Mouse (Mus musculus): ENCODE measurements around the gene Gdf1. TPM values are rescaled to one million over a fixed set of nuclear protein-coding genes. Genes with fewer than 3 reads are reported as not detected.

Gdf1 gene
- polyA plus RNA-seq, 1 experiment from 2014 or later = 2.1 TPM

Other genes with a start within 250 kb of the Gdf1 start
- 0.28 TPM in 1 of 2 replicates, not detected in the other for gene Hapln4, start 246.4 kb upstream of the Gdf1 start, polyA plus RNA-seq (2015; fragmentation: Nextera tagmentation; extraction: Ambion mirVana)
- gene Ncan, start 208.9 kb upstream of the Gdf1 start, polyA plus RNA-seq (2015; fragmentation: Nextera tagmentation; extraction: Ambion mirVana) = 0.96 and 1.4 TPM in 2 replicates
- gene Nr2c2ap, start 198.5 kb upstream of the Gdf1 start, polyA plus RNA-seq (2015; fragmentation: Nextera tagmentation; extraction: Ambion mirVana) = 35.7 and 37.1 TPM in 2 replicates
- 14.5 and 17.1 TPM in 2 replicates for gene Rfxank, start 190.7 kb upstream of the Gdf1 start, polyA plus RNA-seq (2015; fragmentation: Nextera tagmentation; extraction: Ambion mirVana)
- gene Borcs8, start 190.3 kb upstream of the Gdf1 start, polyA plus RNA-seq (2015; fragmentation: Nextera tagmentation; extraction: Ambion mirVana) = 38.0 and 42.8 TPM in 2 replicates
- 0.25 TPM in 2 replicates for gene Mef2b, start 190.1 kb upstream of the Gdf1 start, polyA plus RNA-seq (2015; fragmentation: Nextera tagmentation; extraction: Ambion mirVana)
- gene Tmem161a, start 157.5 kb upstream of the Gdf1 start, polyA plus RNA-seq (2015; fragmentation: Nextera tagmentation; extraction: Ambion mirVana) = 64.2 and 64.8 TPM in 2 replicates
- 5.1 and 6.1 TPM in 2 replicates for gene Slc25a42, start 117.5 kb upstream of the Gdf1 start, polyA plus RNA-seq (2015; fragmentation: Nextera tagmentation; extraction: Ambion mirVana)
- 25.6 and 26.4 TPM in 2 replicates for gene Sugp2, start 95.6 kb upstream of the Gdf1 start, polyA plus RNA-seq (2015; fragmentation: Nextera tagmentation; extraction: Ambion mirVana)
- 25.3 and 27.0 TPM in 2 replicates for gene Armc6, start 95.4 kb upstream of the Gdf1 start, polyA plus RNA-seq (2015; fragmentation: Nextera tagmentation; extraction: Ambion mirVana)
- 27.3 and 32.5 TPM in 2 replicates for gene Homer3, start 47.0 kb upstream of the Gdf1 start, polyA plus RNA-seq (2015; fragmentation: Nextera tagmentation; extraction: Ambion mirVana)
- 48.8 and 50.4 TPM in 2 replicates for gene Ddx49, start 27.3 kb upstream of the Gdf1 start, polyA plus RNA-seq (2015; fragmentation: Nextera tagmentation; extraction: Ambion mirVana)
- 354 and 410 TPM in 2 replicates for gene Cope, start 27.3 kb upstream of the Gdf1 start, polyA plus RNA-seq (2015; fragmentation: Nextera tagmentation; extraction: Ambion mirVana)
- 3.8 and 4.1 TPM in 2 replicates for gene Cers1, start 14.0 kb upstream of the Gdf1 start, polyA plus RNA-seq (2015; fragmentation: Nextera tagmentation; extraction: Ambion mirVana)
- gene Upf1, start 23.5 kb downstream of the Gdf1 start, polyA plus RNA-seq (2015; fragmentation: Nextera tagmentation; extraction: Ambion mirVana) = 7.4 and 8.2 TPM in 2 replicates
- 0.15 and 0.25 TPM in 2 replicates for gene Comp, start 43.7 kb downstream of the Gdf1 start, polyA plus RNA-seq (2015; fragmentation: Nextera tagmentation; extraction: Ambion mirVana)
- gene Crtc1, start 109.8 kb downstream of the Gdf1 start, polyA plus RNA-seq (2015; fragmentation: Nextera tagmentation; extraction: Ambion mirVana) = 13.9 and 16.2 TPM in 2 replicates
- 24.2 and 24.9 TPM in 2 replicates for gene Klhl26, start 147.2 kb downstream of the Gdf1 start, polyA plus RNA-seq (2015; fragmentation: Nextera tagmentation; extraction: Ambion mirVana)
- 2.8 and 4.3 TPM in 2 replicates for gene Tmem59l, start 157.5 kb downstream of the Gdf1 start, polyA plus RNA-seq (2015; fragmentation: Nextera tagmentation; extraction: Ambion mirVana)
- 3.4 and 4.9 TPM in 2 replicates for gene Crlf1, start 163.3 kb downstream of the Gdf1 start, polyA plus RNA-seq (2015; fragmentation: Nextera tagmentation; extraction: Ambion mirVana)
- 118 and 125 TPM in 2 replicates for gene Rex1bd, start 176.9 kb downstream of the Gdf1 start, polyA plus RNA-seq (2015; fragmentation: Nextera tagmentation; extraction: Ambion mirVana)
- 719 and 930 TPM in 2 replicates for gene Uba52, start 181.0 kb downstream of the Gdf1 start, polyA plus RNA-seq (2015; fragmentation: Nextera tagmentation; extraction: Ambion mirVana)
- 291 and 298 TPM in 2 replicates for gene Fkbp8, start 197.9 kb downstream of the Gdf1 start, polyA plus RNA-seq (2015; fragmentation: Nextera tagmentation; extraction: Ambion mirVana)
- 53.6 and 53.9 TPM in 2 replicates for gene Kxd1, start 198.1 kb downstream of the Gdf1 start, polyA plus RNA-seq (2015; fragmentation: Nextera tagmentation; extraction: Ambion mirVana)
- 18.6 and 20.5 TPM in 2 replicates for gene Ell, start 209.6 kb downstream of the Gdf1 start, polyA plus RNA-seq (2015; fragmentation: Nextera tagmentation; extraction: Ambion mirVana)